Mouse (Mus musculus) kidney, postnatal 14 days (tissue): ENCODE results near the gene Cd2bp2.

Experiments used
- DNase-seq: peaks from one replicate; pipeline ENCODE4 v3.0.0; 2022; ENCODE audit warnings: mixed read lengths

Cd2bp2 gene

GRCm38 (mm10) chr7:127195544-127196295, at the start of gene Cd2bp2:
Cd2bp2 (minus strand) TSS chr7:127196050.
- DNase-seq: peak; percentile 97

- no peak for DNase-seq
Measured at GRCm38 (mm10) chr7:127244658-127245510, 49.0 kb upstream of the Cd2bp2 start.

- peak; percentile 98 for DNase-seq
Measured at GRCm38 (mm10) chr7:127243870-127244657, 48.2 kb upstream of the Cd2bp2 start, which contains the start of gene Zfp771. Zfp771 (plus strand) TSS chr7:127244274.

- no peak for DNase-seq
Measured at GRCm38 (mm10) chr7:127243361-127243867, 47.6 kb upstream of the Cd2bp2 start.

- DNase-seq: no peak
Measured at GRCm38 (mm10) chr7:127234777-127235176, 38.9 kb upstream of the Cd2bp2 start.

GRCm38 (mm10) chr7:127233765-127234164, 37.9 kb upstream of the Cd2bp2 start:
- DNase-seq: no peak

GRCm38 (mm10) chr7:127233368-127233749, 37.5 kb upstream of the Cd2bp2 start:
- no peak for DNase-seq

GRCm38 (mm10) chr7:127232622-127233367, 36.9 kb upstream of the Cd2bp2 start, which contains the start of the genes Zfp553 and Sept1:
Zfp553 (plus strand) TSS chr7:127233061.
Sept1 (minus strand) TSS chr7:127233130.
- peak; percentile 91 for DNase-seq

GRCm38 (mm10) chr7:127231826-127232621, 36.2 kb upstream of the Cd2bp2 start:
- no peak for DNase-seq

- no peak for DNase-seq
Measured at GRCm38 (mm10) chr7:127231376-127231775, 35.5 kb upstream of the Cd2bp2 start.

GRCm38 (mm10) chr7:127228615-127229303, 32.9 kb upstream of the Cd2bp2 start:
- DNase-seq: peak; percentile 83

GRCm38 (mm10) chr7:127225147-127225995, 29.5 kb upstream of the Cd2bp2 start:
- no peak for DNase-seq

- no peak for DNase-seq
Measured at GRCm38 (mm10) chr7:127224616-127225015, 28.8 kb upstream of the Cd2bp2 start.

GRCm38 (mm10) chr7:127223515-127224478, 27.9 kb upstream of the Cd2bp2 start:
- no peak for DNase-seq

GRCm38 (mm10) chr7:127223106-127223505, 27.3 kb upstream of the Cd2bp2 start:
- DNase-seq: no peak

- no peak for DNase-seq
Measured at GRCm38 (mm10) chr7:127220440-127220839, 24.6 kb upstream of the Cd2bp2 start.

GRCm38 (mm10) chr7:127218670-127219069, 22.8 kb upstream of the Cd2bp2 start:
- DNase-seq: no peak
